Mouse (Mus musculus) B cell, adult 67 days (primary cell): ENCODE data around the gene Ache. TPM values are rescaled to one million over a fixed set of nuclear protein-coding genes. Genes with fewer than 3 reads are reported as not detected.

Source experiments
- total RNA-seq, 2 experiments: library from RNA; stranded (reverse); gene quantifications; 4 replicates each; pipeline ENCODE4 v1.2.4; 2023

Ache gene
- under 1 TPM in 1 of 2 experiments, not detected in 1; 0.23 TPM for total RNA-seq

GRCm38 (mm10) chr5:137287032-137287952 lies at the start of gene Ache:
Ache (plus strand) TSS chr5:137287519.

GRCm38 (mm10) chr5:137293839-137294743 lies 6.8 kb downstream of the Ache start, which contains the start of gene Ufsp1:
Ufsp1 (plus strand) TSS chr5:137294629.

GRCm38 (mm10) chr5:137307071-137307912 lies 20.0 kb downstream of the Ache start, which contains the start of gene Srrt:
Srrt (minus strand) TSS chr5:137307674.

GRCm38 (mm10) chr5:137314193-137315083 lies 27.1 kb downstream of the Ache start, which contains the start of gene Trip6:
Trip6 (minus strand) TSS chr5:137314404.

GRCm38 (mm10) chr5:137333512-137334174 lies 46.3 kb downstream of the Ache start, which contains the start of gene Slc12a9:
Slc12a9 (minus strand) TSS chr5:137333597.

Other genes with a start within 250 kb of the Ache start
- gene Ap1s1, start 241.4 kb upstream of the Ache start, total RNA-seq, result 10 to 100 TPM; 19.3 to 19.6 TPM
- not detected for gene Serpine1, start 215.3 kb upstream of the Ache start, total RNA-seq
- 10 to 100 TPM; 71.9 to 92.3 TPM for gene Trim56, start 171.3 kb upstream of the Ache start, total RNA-seq
- gene Muc3, start 138.2 kb upstream of the Ache start, total RNA-seq, result not detected
- gene Muc3a, start 75.1 kb upstream of the Ache start, total RNA-seq, result 10 to 100 TPM; 15.7 to 16.2 TPM
- 1 to 10 TPM; 1.5 to 1.6 TPM for gene Ufsp1, start 7.1 kb downstream of the Ache start, total RNA-seq
- 100 to 1,000 TPM; 445 to 469 TPM for gene Srrt, start 20.2 kb downstream of the Ache start, total RNA-seq
- 10 to 100 TPM in 1 of 2 experiments, 1 to 10 TPM in 1; 7.3 to 10.4 TPM for gene Trip6, start 26.9 kb downstream of the Ache start, total RNA-seq
- gene Slc12a9, start 46.1 kb downstream of the Ache start, total RNA-seq, result 10 to 100 TPM; 23.7 to 28.5 TPM
- not detected for gene Ephb4, start 62.6 kb downstream of the Ache start, total RNA-seq
- not detected for gene Zan, start 189.5 kb downstream of the Ache start, total RNA-seq
- 10 to 100 TPM; 24.3 to 29.7 TPM for gene Pop7, start 215.0 kb downstream of the Ache start, total RNA-seq
- 100 to 1,000 TPM; 123 to 130 TPM for gene Gigyf1, start 231.0 kb downstream of the Ache start, total RNA-seq
- gene Epo, start 245.7 kb downstream of the Ache start, total RNA-seq, result not detected
- gene Gnb2, start 246.0 kb downstream of the Ache start, total RNA-seq, result 100 to 1,000 TPM; 426 to 449 TPM